Mouse (Mus musculus) inflammation-experienced regulatory T-cells, adult 6 months (primary cell): ENCODE measurements around the gene Ppp1r14a. TPM values are rescaled to one million over a fixed set of nuclear protein-coding genes. Genes with fewer than 3 reads are reported as not detected.

ENCODE experiments used
- ATAC-seq: one replicate; pipeline ENCODE4 v1.8.0; 2017
- polyA plus RNA-seq, 3 experiments: library from polyadenylated mRNA; unstranded; fragments of 100-300 nt; shearing (Covaris generic); gene quantifications; one replicate each; pipeline ENCODE4 v1.2.1; 2017

The Ppp1r14a gene
- not detected for polyA plus RNA-seq

DNA sequence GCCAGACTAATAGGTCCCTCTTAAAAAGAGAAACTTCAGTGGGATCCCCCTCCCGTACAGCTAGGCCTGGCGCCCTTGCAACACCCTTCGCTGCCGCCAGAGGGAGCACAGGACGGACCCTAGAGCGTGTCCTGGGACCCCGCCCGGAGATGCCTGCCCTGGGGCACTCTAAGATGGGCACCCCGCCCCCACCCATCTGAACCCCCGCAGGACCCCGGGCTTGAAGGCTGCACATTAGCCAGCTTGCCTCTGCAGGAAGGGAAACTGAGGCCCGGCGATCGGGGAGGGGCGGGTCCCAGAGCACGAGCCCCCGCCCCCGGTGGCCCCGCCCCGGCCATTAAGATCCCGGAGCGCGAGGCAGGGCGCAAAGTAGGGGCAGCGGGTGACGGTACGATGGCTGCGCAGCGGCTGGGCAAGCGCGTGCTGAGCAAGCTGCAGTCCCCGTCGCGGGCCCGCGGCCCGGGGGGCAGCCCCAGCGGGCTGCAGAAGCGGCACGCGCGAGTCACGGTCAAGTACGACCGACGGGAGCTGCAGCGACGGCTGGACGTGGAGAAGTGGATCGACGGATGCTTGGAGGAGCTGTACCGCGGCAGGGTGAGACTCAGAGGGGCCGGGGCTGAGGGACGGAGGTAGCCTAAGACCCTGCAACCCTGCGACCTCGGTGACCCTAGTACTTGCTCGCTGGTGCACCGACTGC, at the start of gene Ppp1r14a:
Gene Ppp1r14a (plus strand): TSS at position 367 of the 697 bp plus-strand sequence.
- ATAC-seq = no peak

DNA sequence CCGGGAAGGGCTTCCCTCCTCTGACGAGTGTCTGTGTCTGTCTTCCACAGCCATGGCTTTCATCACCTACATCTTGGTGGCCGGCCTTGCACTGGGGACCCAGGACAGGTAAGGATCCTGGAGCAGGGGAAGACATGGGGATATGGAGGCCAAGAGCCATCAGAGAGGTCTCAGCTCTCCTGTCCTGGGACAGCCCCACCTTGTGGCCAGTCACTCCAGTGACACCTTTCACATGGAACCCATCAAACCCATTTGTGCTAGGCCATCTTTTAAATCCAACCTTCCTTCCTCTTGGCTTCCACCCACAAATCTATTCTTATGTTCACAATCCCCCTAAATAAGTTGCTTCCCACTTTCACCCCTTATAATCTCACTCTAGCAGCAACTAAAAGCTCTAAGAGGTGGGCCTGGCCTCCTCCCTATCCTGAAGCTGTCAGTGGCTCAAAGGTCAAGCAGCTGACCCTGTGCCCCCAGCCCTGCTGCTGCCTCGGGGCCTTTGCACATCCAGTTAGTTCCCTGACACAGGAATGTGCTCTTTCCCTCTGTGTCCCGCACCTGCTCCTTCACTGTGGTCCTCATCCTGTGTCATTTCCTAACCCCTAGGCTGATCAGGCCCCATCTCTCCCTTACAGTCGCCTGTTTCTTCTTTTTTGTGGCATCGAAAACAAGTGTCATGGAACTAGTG, 44.2 kb upstream of the Ppp1r14a start:
- peak; percentile 58 for ATAC-seq

DNA sequence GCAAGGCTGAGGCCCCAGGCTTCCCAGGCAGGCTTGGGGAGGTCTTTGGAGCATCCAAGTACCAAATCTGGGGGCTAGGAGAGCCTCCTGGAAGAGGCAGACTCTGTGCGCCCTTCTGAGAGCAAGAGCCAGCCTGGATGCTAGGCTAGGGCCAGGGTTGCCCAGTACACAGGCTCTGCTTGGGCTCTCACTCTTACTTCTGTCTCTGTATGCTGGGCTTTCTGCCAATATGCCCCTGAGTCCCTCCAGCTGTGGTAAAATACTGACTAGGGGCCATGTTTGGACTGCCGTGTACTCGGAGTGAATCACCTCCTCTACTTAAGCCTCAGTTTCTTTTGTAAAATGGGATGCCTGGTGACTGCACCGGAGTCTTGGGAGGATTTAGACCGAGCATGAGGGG, 43.1 kb upstream of the Ppp1r14a start:
- no peak for ATAC-seq

DNA sequence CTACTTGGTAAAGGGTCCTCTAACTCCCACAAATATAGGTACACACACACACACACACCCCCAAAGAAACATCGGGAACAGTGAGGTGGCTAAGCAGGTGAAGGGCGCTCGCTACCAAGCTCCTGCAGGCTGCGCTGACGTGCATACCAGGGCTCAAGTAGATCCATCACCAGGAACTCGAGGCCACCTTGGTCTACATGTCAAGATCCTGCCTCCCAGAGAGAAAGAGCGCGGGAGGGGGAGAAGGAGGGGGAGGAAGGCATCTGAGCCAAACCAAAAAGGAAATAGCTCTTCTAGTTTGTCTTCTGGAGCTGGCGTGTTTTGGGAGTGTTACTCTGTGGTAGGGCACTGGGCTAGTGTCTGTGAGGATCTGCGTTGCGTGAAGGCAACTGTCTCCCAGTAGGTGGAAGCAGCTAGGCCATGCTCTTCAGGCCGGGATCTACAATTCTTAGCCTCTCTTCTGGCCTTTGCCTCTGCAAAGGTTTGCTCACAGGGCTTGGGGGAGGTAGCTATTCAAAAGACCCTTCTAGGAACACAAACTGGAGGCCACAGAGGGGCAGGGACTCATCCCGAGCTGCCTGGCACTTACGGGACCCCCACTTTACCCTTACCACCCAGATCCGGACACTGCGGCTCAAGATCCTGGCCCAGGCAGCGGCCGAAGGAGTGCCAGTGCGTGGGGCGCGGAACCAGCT, 42.3 kb upstream of the Ppp1r14a start:
- ATAC-seq = no peak

DNA sequence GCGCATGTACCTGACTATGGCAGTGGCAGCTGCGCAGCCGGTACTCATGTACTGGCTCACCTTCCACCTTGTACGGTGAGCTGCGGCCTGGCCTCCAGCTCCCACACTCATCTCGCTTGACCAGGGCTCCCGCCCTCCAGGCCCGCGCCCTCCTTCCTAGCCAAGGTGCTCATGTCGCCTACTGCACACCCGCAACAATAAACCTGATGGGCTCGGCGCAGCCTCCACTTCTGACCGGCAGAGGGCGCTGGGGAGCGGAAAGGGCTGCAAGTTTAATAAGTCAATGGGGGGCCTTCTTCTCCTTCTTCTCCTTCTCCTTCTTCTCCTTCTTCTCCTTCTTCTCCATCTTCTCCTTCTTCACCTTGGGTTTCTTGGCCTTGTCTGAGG, 41.8 kb upstream of the Ppp1r14a start:
- ATAC-seq = peak; percentile 50

DNA sequence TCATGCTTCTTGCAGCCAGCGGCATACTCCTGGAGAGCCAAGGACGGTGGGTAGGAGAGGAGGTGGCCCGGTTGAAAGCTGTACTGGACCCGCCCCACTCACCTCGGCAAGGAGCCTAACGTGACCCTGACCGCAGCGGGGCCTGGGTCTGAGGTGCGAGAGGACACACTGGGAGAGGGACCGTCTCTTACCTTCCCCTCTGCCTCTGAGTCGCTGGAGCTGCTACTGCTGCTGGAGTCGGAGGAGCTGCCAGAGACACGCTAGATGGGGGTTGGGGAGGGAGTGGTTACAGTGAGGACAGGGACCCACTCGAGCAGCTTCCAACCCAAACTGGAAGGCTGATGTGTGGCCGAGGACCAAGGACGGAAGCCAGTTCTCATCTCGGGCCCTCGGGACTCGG, 41.4 kb upstream of the Ppp1r14a start:
- no peak for ATAC-seq

DNA sequence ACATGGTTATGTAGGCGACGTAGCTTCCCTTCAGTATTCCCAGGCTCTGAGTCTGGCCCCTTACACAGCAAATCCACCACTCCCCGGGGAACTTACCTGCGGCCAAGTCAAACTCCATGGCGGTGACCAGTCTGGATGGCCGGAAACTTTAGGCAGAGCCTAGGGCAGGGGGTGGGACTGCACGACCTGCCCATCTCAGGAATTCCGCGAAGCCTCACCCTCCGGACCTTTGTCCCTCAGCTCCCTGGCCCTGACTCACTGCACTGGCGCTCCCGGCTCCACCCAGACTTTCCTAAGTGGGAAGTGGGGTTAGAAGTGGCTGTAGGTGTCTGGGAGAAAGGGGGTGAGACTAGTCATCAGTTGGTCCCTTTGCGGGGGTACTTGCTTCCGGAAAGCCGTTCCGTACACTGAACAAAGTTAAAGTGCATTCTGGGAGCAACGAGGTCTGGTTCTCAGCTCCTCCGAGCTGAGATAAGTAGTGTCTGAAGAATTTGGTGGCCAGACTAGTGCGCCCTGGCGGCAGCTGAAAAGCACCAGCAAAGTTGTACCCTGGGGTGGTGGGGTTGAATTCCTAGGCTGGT, 40.8 kb upstream of the Ppp1r14a start, which contains the start of gene 2200002D01Rik:
Gene 2200002D01Rik (minus strand): TSS at position 206 of the 581 bp plus-strand sequence.
- ATAC-seq = no peak

DNA sequence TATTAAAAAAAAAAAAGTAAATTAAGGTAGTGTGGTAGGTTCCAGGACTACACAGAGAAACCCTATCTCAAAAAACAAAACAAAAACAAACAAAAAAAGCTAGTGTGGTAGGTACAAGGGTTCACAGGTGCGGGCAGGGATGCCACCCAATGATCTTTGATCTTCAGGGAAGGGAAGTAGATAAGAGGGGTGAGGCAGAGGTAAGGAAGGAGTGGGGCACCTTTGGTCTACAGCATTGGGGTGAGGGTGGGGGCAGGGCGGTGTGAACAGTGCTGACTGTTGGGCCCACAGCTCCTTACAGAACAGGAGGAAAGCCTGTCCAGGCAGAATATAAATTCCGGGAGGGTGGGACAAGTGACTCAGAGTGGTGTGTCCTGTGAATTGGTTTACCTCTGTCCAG, 37.9 kb upstream of the Ppp1r14a start:
- no peak for ATAC-seq

DNA sequence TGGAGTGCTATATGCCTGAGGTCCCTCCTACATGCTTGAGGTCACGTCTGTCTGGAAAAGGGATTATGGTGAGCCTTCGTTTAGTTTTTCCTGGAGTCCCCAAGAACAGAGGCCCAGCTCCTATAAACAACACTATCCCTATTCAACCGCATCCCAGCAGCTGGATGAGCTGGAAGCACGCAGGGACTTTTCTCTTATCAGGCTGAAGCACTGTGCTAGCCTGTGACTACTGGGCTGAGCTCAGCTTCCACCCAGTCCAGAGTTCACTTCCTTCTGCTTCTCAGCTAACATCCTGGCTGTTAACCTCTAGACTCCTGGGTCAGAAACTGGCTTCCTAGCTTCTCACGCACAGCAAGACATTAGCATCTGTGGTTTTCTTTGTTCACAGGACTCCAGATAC, 35.3 kb upstream of the Ppp1r14a start:
- ATAC-seq = no peak

DNA sequence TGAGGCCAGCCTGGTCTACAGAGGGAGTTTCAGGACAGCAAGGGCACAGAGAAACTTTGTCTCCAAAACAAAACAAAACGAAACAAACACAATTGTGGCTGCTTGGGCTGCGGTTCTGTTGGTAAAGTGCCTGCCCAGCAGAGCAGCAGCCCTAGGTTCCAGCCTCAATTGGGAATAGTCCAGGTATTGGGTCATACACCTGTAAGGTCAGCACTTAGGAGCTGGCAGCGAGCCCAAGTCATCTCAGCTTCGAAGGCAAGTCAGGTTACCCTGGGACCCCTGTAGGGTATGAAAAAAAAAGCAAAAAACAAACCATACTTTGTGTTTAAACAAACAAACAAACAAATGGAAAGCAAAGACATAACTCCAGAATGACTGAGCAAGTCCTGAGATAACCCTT, 33.2 kb upstream of the Ppp1r14a start:
- ATAC-seq = no peak

DNA sequence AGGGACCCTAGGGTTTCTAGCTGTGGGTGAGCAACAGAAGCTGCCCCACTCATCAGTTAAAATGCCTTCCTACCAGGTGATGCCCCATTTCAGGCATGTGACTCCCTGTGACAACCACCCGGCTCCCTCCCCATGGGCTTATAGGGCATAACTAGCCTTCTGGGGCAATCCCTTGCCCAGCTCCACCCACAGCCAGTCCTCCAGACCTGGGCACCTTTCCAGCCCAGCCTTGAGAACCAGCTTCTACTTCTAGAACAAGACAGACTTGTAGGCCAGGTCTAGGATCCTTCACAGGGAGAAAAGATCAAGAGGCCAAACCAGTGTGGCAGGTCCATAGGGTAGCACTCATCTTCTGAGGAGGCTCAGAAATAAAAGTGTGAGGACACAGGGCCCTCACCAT, 31.7 kb upstream of the Ppp1r14a start:
- no peak for ATAC-seq

DNA sequence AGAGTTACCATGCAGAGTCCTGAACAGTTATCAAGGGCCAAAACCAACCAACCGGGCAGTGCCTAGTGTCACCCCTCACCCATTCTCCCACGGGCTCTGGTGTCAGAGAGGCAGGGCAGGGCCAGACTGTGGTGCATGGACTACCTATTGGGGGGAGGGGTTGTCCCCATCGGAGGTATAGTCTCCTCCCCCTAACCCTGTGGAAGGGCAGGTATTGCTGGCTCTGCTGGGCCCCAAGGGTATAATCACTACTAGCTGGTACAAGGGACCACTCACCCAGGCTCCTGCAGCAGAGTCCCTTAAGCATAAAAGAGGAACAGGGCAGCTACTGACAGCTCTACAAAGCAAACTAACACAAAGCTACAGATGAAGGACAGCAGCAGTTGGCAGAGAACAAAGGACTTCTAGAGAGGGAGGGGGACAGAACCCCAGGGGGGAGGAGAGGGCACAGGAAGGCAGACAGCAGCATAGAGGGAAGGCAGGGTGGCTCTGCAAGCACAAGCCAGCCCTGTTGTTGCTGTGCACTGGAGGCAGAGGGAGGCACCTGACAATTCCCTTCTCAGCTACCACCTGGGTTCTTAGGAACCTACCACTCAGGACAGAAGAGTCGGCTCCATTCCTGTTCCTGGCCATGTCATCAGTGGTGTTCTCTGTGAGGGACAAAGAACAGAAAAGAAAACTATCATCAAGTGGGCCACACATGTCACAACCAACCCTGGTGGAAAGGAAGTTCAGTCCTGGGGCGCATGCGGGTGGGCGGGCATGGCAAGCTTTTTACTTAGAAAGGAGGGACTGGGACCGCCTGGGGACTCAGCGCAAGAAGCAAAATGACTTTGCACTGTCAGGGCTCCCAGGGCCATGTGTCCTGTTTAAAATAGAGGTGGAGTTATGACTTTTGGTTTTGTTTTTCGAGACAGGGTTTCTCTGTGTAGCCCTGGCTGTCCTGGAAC, 29.1 kb upstream of the Ppp1r14a start:
- ATAC-seq = no peak

DNA sequence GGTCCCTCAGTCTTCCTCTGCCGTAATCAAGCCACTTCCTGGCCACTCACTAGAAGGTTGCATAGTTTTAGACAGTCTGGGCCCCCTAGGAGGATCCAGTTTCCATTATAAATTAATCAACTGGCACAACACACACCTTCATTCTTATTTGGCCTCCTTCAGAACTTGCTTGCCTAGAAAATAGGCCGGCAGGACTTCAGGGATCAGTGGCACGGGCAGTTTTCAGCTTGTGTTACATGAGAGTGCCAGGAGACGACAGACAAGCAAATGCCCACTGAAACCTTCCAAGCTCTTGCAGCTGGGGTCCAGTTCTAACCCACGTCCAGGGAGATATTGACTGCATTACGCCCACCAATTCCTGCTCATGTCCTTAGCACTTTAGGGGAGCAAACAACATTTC, 27.0 kb upstream of the Ppp1r14a start:
- ATAC-seq = no peak

DNA sequence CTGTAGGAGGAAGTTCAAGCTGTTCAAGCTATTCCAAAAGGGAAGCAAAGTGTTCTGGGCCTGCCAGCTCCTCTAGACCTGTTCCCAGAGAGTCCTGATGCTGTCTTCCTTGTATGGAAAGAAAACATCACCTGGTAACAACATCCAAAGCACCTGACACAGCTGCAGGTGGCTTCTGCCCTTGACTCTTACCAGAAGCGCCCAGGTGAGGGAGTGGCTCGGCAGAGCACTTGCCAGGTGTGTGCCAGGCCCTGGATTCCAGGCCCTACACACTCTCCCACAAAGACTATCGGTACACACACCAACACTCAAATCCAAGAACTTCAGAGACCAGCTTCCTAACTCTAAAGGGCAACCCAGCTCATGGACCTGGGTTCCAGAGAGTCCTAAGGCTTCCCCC, 25.3 kb upstream of the Ppp1r14a start:
- ATAC-seq = no peak

DNA sequence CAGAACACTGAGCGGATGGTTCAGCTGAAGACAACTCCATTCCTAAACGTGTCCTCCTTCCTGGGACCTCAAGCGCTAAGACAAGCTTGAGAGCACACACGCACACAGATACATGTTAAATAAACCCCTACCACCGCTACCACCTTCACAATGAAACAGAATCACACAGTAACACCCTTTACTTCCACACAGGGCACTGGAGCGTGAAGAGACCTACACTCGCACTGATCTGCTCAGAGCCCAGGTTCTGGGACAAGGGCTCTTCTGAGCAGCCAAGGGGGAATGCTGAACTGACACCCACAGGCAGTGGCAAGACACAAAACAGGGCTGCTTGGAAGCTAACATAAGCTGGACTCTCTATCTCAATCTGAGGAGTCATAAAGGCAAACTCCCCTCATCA, 23.5 kb upstream of the Ppp1r14a start:
- no peak for ATAC-seq

DNA sequence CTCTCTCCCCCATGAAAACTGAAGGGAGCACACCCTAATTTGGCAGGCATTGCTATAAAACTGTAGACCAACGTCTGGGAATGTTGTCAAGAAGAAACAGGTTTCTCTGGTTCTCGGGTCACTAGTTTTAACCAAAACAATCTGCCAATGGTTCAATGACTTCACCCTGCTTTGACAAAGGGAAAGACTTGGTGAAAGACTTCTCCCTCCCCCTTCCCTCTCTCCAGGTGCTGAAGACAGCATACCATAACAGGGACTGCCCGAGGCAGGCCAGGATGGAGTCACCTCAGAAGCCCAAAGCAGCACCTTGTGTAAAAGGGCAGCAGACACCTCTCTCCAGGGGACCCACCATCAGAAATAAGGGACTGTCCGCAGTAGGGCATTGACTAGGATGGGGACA, 22.2 kb upstream of the Ppp1r14a start:
- no peak for ATAC-seq

DNA sequence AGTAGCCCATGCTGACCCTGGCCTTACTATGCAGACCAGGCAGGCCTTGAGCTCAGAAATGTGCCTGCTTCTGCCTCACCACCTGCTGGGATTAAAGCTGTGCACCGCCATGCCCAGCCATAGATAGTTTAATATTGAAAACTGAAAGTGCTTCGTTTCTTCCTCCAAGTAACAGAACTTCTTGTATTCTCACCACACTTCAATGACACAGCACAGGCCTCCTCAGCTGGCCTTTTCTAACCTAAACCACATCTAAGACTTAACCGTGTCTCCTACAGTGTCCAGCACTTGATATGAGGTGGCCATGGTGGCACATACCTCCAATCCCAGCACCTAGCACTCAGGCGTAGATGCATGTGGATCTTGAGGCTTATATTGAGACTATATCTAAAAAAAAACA, 18.7 kb upstream of the Ppp1r14a start:
- ATAC-seq = no peak

DNA sequence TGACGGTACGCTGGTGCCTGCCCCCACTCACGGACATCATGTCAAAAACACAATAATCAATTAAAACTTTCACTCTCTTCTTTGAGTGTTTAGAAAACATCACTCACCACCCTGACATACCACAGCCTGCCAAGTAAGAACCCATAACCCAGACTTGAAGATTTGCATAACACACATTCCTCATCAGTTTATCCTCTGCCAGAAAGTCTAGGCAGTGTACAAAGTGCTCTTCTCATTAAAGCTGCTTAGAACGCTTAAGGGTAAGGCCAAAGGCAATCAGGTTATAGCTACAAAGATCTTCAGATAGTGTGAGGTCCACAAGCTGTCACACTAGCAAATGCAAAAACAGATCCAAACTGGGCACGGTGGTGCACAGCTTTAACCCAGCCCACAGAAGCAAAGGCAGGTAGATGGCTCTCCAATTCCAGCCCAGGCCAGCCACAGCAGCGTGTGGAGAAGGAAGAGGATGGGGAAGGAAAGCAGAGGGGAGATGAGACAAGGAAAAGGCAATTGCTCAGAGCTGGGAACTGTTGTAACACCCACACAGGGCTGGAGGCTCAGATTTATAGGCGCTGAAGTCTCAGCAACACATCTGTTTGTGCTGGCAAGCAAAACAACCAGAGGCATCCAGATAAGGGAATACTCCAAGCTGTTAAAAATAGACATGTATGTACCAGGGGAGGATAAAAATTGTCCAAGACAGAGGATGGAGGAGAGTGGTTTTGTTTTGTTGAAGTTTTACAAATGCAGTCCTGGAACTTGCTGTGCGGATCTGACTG, 17.2 kb upstream of the Ppp1r14a start:
- no peak for ATAC-seq

DNA sequence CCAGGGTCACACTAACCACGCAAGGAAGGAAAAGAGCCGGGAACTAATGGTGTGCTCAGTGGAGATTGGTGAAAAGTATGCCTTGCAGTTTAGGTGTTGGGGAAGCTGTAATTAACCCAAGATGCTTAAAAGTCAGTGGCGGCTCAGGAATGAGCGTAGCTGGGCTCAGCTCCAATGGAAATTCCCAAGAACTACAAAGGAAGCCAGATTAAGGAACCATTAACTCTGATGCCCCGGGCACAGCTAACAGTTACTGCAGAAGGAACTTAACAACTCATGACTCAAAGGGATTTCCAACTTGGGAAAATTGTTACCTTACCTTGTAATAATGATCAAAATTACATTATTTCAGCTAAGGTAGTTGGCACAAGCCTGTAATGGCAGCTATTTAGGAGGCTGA, 12.4 kb upstream of the Ppp1r14a start:
- no peak for ATAC-seq

DNA sequence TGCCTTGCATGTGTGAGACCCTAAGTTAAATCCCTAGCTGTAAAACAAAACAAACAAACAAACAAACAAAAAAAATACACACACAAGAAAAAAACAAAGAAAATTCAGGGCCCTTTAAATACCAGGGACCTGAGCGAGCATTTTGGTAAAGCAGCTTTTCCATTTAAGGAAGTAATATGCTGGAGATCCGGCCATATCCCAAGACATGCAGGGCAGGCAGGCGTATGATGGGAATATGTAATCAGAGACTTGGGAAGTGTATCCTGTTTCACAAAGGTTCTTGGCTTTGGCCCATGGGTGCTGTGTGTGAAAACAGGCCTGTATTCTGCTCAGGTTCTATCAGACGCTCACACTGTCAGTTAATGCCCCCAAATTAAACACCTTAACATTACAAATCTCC, 11.6 kb upstream of the Ppp1r14a start:
- ATAC-seq = no peak

DNA sequence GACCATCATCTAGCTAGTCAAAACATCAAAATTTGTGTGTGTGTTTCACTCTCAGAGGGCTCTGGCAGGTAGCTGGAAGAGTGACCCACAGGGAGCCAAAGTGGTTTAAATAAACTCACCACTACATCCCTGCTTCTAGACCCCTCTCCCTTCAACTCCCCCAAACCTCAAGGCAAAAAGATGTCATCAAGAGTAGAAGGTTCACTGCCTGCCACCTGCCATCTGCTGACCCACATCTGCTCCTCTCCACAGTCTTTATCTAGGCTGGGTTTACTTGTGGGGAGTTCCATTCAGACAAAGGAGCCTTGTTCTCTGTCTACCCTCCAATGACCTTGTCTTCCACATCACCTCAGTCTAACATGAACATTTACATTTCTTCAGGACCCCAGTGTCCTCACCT, 9.8 kb upstream of the Ppp1r14a start:
- ATAC-seq = no peak

DNA sequence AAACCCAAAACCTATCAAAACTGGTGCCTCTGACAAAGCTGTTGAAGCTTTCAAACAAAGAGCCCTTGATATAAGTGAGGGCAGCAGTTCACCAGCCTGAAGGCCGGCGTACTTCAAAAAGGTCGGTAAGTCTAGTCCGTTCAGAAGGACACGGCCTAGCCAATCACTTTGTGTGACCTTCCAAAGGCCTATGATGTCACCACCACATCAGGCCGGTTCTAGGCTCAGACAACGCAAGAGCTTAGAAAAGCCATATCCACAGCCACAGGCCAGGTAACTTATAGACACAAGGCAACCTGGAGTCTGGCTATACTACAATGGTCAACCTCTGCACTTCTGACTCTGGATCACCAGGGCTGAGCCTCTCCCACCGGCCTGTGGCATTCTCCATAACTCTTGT, 9.2 kb upstream of the Ppp1r14a start:
- no peak for ATAC-seq
